Mouse (Mus musculus) embryonic stem cell, embryonic (primary cell): Measurements from ENCODE around the gene Ces4a.
"Not testable (repeated sequence)": the region's sequence is repeated elsewhere in the genome, so short reads cannot be mapped to it uniquely, and the experiment has no call there.

Experiments used
- CTCF ChIA-PET, 4 experiments: fragments of 300-600 bp in 2 of 4; fragments of 350-600 bp in 2 of 4; sonication (Branson Sonifier 250); formaldehyde crosslinking; loops; one replicate each; lab custom pipeline; 2022; ENCODE audit warnings: inconsistent platforms in 2 of 4; lab: Charles Lee
- POLR2A ChIA-PET, 4 experiments: fragments of 300-600 bp in 2 of 4; fragments of 350-600 bp in 2 of 4; sonication (Branson Sonifier 250); formaldehyde crosslinking; loops; one replicate each; lab custom pipeline; 2022; ENCODE audit warnings: antibody characterized with exemption in 4 of 4, inconsistent platforms in 1 of 4; lab: Charles Lee

Ces4a gene

DNA sequence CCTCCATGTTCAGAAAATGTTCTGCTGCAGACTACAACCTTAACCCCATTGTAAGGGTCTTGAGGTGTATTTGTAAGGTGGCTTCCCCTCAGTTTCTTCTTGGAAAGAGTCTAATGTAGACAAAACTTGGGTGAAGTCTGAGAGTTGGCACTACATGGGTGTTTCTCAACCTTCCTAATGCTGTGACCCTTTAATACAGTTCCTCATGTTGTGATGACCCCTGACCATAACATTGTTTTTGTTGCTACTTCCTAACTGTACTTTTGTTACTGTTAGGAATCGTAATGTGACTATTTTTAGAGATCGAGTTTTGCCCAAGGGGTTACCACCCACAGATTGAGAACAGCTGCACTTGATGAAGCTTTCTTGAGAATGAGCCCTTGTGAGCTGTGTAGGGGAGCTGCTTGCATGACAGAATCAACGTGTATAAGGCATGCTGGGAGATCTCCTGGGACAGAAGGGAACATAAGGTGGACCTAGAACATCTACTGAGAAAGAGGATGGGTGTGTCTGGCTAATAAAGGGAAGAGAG lies 29.6 kb downstream of the Ces4a start:
- POLR2A ChIA-PET: interaction anchor here in 1 of 4 experiments (1.6 kb wide), 1 partner anchor 11 kb away, joined by 3 read pairs; no protein-coding TSS in a partner anchor
- CTCF ChIA-PET: interaction anchor here in 1 of 4 experiments (0.6 kb wide), 1 partner anchor 28 kb away, joined by 3 read pairs; no protein-coding TSS in a partner anchor

DNA sequence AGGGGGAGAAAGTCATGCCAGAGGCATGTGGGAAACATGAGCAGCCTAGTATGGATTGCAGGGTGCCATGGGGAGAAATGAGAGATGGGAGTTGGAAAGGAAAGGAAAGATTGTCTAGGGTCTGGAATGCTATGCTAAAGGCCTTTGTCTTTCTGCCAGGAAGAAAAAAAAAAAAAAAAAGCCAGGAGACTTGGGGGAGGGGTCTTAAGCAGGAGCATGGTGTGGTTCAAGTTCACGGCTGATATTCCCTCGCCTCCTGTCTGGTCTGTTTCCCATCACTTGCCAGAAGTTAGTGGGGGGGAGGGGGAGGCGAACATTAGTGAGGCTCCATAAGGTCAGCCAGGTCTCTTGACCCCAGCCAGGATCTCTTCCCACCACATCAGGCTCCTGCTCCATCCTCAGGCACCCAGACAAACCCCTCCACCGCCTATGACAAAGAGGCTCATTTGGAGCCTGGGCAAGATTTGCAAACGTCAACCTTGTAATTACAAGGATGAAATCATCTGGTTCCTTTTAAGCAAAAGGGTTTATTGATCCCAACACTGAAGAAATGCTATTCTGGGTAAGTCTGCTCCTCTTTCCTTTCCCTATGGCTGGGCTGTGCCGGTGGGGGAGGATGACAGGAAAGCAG lies 32.8 kb downstream of the Ces4a start:
- POLR2A ChIA-PET: interaction anchor here in 2 of 4 experiments (0.8 to 1.7 kb wide), 4 partner anchors 17 to 127 kb away, joined by 3 read pairs; partner anchors contain the start of genes 4931428F04Rik (in 1 of the 2) and D230025D16Rik (in 1 of the 2)
- CTCF ChIA-PET: interaction anchor here in 2 of 4 experiments (0.6 to 1.0 kb wide), 2 partner anchors 91 to 125 kb away, joined by 3 to 4 read pairs; partner anchors contain the start of gene B3gnt9 (in 1 of the 2)

DNA sequence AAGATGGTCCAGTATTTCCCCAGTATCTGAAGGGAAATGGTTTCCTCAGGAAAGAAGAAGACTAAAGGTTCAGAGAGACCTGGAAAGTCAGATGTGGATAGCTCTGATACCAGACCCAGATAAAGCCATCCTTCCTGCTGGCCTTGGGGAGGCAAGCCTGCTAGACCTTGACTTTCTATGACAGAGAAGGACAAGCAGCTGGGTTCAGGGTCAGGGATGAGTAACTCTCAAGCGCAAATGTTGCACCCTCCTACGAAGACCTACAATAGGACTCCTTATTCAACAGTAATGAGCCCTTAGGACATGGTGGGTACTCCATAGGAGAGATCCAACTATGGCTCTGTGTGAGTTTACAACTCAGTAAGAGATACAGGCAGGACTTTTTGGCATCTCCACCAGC lies 33.6 kb downstream of the Ces4a start:
- ChIA-PET POLR2A (interaction anchor here in 2 of 4 experiments (0.8 to 1.7 kb wide), 4 partner anchors 17 to 126 kb away, joined by 3 read pairs; partner anchors contain the start of genes 4931428F04Rik (in 1 of the 2) and D230025D16Rik (in 1 of the 2)), CTCF (interaction anchor here in 1 of 4 experiments (1.0 kb wide), 1 partner anchor 124 kb away, joined by 3 read pairs; no protein-coding TSS in a partner anchor)

DNA sequence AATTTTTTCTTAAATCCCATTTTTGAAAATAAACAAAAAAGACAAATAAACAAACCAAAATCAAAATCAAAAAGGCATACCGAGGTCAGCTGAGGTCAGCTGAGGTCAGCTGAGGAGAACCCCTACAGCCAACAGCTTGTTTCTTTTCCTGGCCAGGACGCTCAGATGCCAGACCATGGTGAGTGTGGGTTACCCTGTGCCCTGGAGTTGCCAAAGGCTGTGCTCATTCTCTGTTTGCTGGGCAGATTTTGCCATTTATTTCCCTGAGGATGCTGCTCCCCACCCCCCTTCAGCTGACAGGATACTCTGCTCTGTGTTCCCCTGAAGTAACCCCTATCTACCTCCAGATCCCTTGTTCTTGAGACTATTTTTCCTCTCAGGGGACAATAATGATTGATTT lies 35.5 kb downstream of the Ces4a start:
- ChIA-PET POLR2A (interaction anchor here in 1 of 4 experiments (0.9 kb wide), 1 partner anchor 181 kb away, joined by 4 read pairs; the partner anchor contains the start of genes Fhod1 and Slc9a5), CTCF (interaction anchor here in 1 of 4 experiments (0.6 kb wide), 1 partner anchor 103 kb away, joined by 3 read pairs; no protein-coding TSS in a partner anchor)

DNA sequence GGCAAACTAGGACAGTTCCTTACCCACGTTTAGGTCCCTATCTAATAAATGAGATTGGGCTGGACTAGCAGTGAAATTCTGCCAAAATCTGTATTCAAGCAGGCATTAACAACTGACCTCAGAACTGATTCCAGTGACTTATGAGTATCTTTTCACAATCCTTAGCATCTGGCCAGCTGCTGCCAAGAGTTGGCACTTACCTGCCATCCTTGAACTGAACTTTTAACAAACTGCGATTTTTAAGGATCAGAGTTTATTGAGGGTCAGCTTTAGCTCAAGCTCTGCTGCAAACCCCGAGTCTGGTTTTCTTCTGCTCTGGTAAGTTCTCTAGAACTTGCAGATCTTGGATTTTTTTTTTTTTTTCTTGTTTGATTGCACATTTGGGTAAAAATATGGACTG lies 38.0 kb downstream of the Ces4a start:
- CTCF ChIA-PET: interaction anchor here in 3 of 4 experiments (0.6 to 0.7 kb wide), 3 partner anchors 39 to 207 kb away, joined by 3 to 9 read pairs (median 4); no protein-coding TSS in a partner anchor
- POLR2A ChIA-PET: interaction anchor here in 3 of 4 experiments (0.7 to 2.5 kb wide), 7 partner anchors 8 to 148 kb away, joined by 3 to 8 read pairs (median 3); partner anchors contain the start of genes B3gnt9 (in 1 of the 3) and D230025D16Rik (in 1 of the 3)

DNA sequence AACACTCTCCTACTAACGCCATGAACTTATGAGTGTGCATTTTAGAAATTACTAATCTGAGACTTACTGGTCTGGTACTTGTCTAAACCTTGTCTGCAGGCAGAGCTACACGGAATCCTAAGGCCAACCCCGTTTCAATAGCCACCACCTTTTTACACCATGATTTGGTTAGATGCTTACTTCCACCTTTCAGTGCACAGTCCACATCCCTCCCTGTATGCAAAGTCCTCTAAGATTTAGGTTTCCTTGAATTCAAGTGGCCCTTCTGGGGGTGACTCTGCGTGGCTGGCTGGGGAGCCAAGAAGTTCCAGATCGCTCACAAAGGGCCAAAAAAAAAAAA lies 38.4 kb downstream of the Ces4a start:
- POLR2A ChIA-PET: interaction anchor here in 3 of 4 experiments (0.6 to 2.5 kb wide), 7 partner anchors 13 to 784 kb away, joined by 3 to 8 read pairs (median 3); partner anchors contain the start of genes B3gnt9 (in 1 of the 3) and D230025D16Rik (in 1 of the 3)

DNA sequence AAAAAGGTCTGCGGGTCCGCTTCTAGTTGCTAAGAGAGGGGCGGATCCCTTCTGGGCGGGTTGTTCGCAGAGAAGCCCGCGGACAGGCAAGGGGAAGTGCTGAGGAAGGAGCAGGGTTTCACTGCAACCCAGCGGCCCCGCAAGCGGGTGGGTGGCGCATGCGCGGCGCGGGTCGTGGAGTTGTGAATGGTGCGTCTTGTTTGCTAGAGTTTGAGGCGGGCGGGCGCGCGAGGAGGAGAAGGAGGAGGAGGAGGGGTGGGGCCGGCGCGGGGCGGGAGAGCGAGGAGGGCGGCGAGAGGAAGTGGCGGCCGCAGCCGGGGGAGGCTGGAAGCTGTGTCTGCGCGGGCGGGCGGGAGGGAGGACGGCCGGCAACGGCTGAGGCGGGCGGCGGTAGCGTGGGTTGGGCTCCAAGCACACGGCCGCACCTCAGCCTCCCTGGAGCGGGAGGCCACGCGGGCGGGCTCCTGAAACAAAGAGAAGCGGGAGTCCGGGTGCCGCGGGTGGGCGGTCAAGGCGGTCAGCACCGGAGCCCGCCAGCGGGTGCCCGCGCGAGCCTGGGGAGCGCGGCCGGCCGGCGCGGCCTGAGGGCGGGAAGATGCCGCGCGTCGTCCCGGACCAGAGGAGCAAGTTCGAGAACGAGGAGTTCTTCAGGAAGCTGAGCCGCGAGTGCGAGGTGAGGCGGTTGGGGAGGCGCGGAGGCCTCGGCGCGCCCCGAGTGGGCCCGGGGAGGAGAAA lies 38.9 kb downstream of the Ces4a start, which contains the start of gene Cbfb:
TSS of gene Cbfb (plus strand) at position 294 of the 735 bp plus-strand sequence.
- ChIA-PET CTCF (interaction anchor here in 2 of 4 experiments (0.5 to 1.2 kb wide), 3 partner anchors 32 to 1244 kb away, joined by 3 read pairs; no protein-coding TSS in a partner anchor), POLR2A (interaction anchor here in 3 of 4 experiments (0.6 to 2.5 kb wide), 9 partner anchors 11 to 785 kb away, joined by 3 to 8 read pairs (median 4); partner anchors contain the start of genes B3gnt9 (in 1 of the 3) and D230025D16Rik (in 1 of the 3))

More for the DNA sequence above, 38.4 kb downstream of the Ces4a start:
- CTCF ChIA-PET: interaction anchor here in 2 of 4 experiments (0.5 to 0.9 kb wide), 2 partner anchors 90 to 1245 kb away, joined by 3 read pairs; no protein-coding TSS in a partner anchor

DNA sequence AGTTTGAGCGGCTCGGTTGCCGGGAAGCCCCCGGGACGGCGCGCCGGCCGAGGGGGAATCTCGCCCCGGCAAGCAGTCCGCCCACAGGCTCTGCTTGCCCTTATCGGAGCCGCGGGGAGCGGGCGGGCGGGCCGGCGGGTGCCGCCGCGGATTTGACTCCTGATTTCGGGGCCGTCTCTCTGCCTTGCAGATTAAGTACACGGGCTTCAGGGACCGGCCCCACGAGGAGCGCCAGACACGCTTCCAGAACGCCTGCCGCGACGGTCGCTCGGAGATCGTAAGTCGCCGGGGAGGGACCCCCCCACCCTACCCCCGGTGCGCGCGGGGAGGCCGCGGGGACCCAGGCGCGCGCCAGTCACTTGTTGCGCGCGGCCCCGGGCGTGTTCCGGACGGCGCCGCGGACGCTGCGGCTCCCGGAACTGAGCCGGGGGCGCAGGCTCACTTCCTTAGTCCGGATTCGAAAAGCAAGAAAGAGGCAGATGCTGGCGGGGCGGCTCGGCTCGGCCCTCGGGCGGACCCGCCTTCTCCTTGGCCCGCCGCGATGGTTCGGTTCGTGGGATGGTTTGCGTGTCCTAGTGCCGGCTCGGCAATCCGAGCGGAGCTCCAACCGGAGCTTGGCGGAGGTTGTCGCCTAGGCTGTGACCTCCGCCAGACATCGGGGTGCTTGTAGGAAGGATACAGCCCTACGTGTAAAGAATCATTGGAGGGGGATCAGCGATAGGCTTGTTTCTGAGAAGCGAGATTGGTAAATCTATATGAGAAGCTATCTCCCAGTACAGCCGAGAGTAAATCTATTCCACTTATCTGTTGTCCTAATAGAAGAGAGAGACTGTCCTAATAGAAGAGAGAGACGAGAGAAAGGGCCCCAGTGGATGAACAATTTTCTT lies 39.8 kb downstream of the Ces4a start:
- ChIA-PET POLR2A (interaction anchor here (0.6 to 2.5 kb wide), 20 partner anchors 8 to 756 kb away, joined by 3 to 8 read pairs (median 3); partner anchors contain the start of genes B3gnt9 (in 3 of the 4), D230025D16Rik (in 2 of the 4) and E2f4 (in 1 of the 4)), CTCF (interaction anchor here in 3 of 4 experiments (0.9 to 1.2 kb wide), 3 partner anchors 33 to 83 kb away, joined by 3 to 5 read pairs (median 3); no protein-coding TSS in a partner anchor)

DNA sequence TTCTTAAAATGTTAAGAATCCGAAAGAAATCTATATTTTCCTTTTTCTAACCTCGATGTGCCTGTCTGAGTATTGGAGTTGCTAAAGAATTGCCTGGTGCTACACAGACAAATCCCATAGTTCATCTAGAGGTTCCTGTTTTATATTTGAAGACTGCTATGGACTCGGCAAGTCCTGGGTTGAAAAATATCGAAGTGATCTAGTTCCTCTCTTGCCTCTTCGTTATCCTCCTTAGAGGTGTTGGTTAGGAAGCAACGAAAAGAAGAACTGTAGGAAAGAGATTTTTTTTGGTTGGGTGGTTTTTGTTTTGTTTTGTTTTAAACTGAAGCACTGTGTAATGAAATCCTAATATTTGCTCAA lies 40.4 kb downstream of the Ces4a start:
- CTCF ChIA-PET: interaction anchor here in 3 of 4 experiments (0.9 to 1.2 kb wide), 3 partner anchors 34 to 82 kb away, joined by 3 to 5 read pairs (median 3); no protein-coding TSS in a partner anchor
- POLR2A ChIA-PET: interaction anchor here in 3 of 4 experiments (0.6 to 1.7 kb wide), 15 partner anchors 8 to 756 kb away, joined by 3 to 7 read pairs (median 3); partner anchors contain the start of genes B3gnt9 (in 2 of the 3), D230025D16Rik (in 1 of the 3) and E2f4 (in 1 of the 3)

DNA sequence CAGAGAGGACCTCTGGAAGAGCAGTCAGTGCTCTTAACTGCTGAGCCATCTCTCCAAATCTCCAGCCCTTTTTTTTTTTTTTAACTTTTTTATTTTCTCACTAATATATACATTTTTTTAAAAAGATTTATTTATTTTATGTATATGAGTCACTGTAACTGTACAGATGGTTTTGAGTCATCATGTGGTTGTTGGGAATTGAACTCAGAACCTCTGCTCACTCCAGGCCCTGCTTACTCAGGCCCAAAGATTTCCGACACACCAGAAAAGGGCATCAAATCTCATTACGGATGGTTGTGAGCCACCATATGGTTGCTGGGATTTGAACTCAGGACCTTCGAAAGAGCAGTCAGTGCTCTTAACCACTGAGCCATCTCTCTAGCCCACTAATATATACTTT lies 43.7 kb downstream of the Ces4a start:
- CTCF ChIA-PET: not testable (repeated sequence)
- POLR2A ChIA-PET: interaction anchor here in 2 of 4 experiments (0.6 to 1.2 kb wide), 2 partner anchors 15 to 544 kb away, joined by 3 read pairs; partner anchors contain the start of gene Rrad (in 1 of the 2)

DNA sequence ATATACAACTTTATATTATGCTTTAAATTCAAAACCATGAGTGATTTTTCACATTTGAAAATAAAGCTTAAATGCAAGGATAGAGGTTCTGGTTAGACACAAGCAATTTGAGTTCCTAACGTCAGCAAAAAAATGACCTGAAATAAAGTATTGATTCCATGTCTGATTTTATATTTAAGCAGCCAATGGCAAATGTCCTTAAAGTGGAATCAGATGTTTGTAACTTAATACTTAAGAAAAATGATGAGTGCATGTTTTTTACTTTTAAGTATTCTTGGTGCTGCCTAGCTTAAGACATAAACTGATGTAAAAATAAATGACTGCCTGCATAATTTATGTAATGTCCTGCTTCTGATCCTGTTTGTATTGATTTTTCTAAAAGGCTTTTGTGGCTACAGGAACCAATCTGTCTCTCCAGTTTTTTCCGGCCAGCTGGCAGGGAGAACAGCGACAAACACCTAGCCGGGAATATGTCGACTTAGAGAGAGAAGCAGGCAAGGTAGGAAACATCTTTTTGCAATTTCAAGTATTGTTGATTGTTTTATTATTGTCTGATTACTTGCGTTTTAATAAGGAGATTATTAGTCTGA lies 46.7 kb downstream of the Ces4a start:
- CTCF ChIA-PET: interaction anchor here in 1 of 4 experiments (0.8 kb wide), 1 partner anchor 76 kb away, joined by 3 read pairs; no protein-coding TSS in a partner anchor
- POLR2A ChIA-PET: interaction anchor here in 1 of 4 experiments (0.6 to 1.7 kb wide), 6 partner anchors 10 to 338 kb away, joined by 3 to 5 read pairs (median 4); partner anchors contain the start of genes B3gnt9 and D230025D16Rik

DNA sequence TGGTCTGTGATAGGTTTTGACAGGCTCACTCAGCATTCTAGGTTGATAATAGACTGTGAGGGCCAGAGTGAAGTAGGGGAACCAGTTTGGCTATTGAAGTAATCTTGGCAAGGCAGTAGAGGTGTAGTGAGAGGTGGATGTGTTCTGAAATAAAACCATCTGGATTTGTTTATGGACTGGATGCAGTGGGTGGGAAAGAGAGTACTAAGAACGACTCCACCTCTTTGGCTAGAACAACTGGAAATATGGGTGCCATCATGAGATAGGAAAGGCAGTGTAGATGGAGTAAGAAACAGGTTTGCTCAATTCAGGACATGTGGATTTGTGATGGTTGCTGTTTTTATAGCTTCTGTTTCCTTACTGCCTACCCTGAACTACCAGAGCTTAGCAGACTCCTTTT lies 50.6 kb downstream of the Ces4a start:
- ChIA-PET POLR2A (interaction anchor here in 2 of 4 experiments (0.8 to 1.7 kb wide), 8 partner anchors 8 to 55 kb away, joined by 3 to 9 read pairs (median 4); partner anchors contain the start of gene Cbfb (in 1 of the 2)), CTCF (no interaction called here)

DNA sequence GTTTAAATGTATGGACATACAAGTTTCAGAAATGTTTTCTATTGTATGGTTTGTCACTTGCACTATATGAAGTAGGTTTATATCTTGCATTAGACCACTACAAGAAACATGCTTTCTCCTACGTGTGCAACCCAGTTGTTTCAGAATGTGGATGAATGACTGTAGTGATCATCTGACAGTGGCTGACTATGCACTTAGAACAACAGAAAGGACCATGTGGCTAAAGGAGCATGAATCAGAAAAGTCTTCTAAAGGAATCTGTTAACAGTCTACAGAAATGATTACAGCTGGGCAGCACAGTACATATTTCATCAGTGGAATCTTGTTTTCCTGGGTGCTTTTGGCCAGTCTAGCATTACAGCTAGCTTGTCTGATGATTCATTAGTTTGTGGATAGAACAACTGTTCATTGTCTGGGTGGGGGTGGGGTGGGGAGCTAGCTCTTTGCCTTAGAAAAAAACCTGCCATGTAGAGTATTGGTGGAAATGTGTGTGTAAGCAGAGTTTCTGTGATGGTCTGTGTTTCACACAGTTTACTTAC lies 54.9 kb downstream of the Ces4a start:
- CTCF ChIA-PET: interaction anchor here in 1 of 4 experiments (0.6 kb wide), 1 partner anchor 27 kb away, joined by 3 read pairs; no protein-coding TSS in a partner anchor
- POLR2A ChIA-PET: interaction anchor here in 1 of 4 experiments (0.7 kb wide), 2 partner anchors 9 to 39 kb away, joined by 3 read pairs; partner anchors contain the start of gene D230025D16Rik

DNA sequence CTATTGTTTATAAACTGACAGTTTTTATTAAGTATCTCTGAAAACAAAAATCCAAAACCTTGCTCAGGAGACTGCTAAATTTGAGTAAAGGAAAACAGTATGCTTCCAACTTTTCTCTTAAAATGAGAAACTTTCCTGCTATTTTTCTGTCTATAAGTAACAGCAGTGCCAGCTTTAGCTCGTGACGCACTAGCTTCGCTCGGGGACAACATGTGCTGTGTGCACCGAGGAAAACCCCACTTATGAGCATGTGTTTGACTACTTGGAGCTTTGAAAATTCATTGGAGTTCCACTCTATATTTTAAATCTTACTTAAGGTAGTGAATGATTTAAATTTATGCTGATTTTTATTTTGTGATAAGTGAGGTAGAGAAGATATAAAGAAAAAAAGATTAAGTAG lies 60.6 kb downstream of the Ces4a start:
- ChIA-PET POLR2A (no interaction called here), CTCF (no interaction called here)
